In genomic region chrX:140537662-140538061, GRCm38 (mm10) we compare ENCODE assay signal across 9 mouse cellular contexts.
A peak's percentile ranks its signal among the peaks of the same experiment; 100 is the strongest.
DNase-seq lines count a peak whose midpoint lies in the region; ATAC-seq and TF ChIP-seq lines count a peak whose summit lies in the region.
"Had no signal": no experiment of that assay in that cellular context is flagged by ENCODE, and none has a peak within 500 bp of the region (broad histone marks: within the 10 kb centered on the region; RNA-seq: fewer than 3 reads in every experiment).

No protein-coding gene starts in this region.

- peak; percentile 23 to 56 for DNase-seq in urinary bladder, postnatal 36 days (ENCODE audit: low spot score in 2 of 2)
- DNase-seq in urinary bladder, adult 2 months (ENCODE audit: low spot score), result no peak
- DNase-seq in heart, embryonic 10.5 days (ENCODE audit: low spot score), result peak; percentile 90
- DNase-seq in lung, embryonic 14.5 days, result peak; percentile 29
- no peak for DNase-seq in cerebellum, adult 11 months
- DNase-seq in frontal cortex, postnatal 10 days (ENCODE audit: low spot score in 2 of 2), result no peak

- H3K9ac ChIP-seq in lung, embryonic 14.5 days, result no peak overlapping the region
- no peak overlapping the region for H3K9ac ChIP-seq in forebrain, embryonic 12.5 days
- H3K9ac ChIP-seq in midbrain, embryonic 16.5 days (ENCODE audit: low read depth, low read length), result no peak overlapping the region
- H3K9ac ChIP-seq: neural tube, embryonic 13.5 days had no signal

- H3K4me3 ChIP-seq in heart, embryonic 10.5 days, result no peak overlapping the region
- no peak overlapping the region for H3K4me3 ChIP-seq in lung, embryonic 14.5 days (ENCODE audit: low read depth, low read length)
- H3K4me3 ChIP-seq in forebrain, embryonic 12.5 days (replicated peaks), result no peak overlapping the region
- no peak overlapping the region for H3K4me3 ChIP-seq in midbrain, embryonic 16.5 days (ENCODE audit: low read depth, low read length)
- H3K4me3 ChIP-seq: neural tube, embryonic 13.5 days had no signal

- no peak for ATAC-seq in lung, embryonic 14.5 days (ENCODE audit: insufficient read depth)
- ATAC-seq in forebrain, embryonic 12.5 days (ENCODE audit: low FRiP score), result no peak
- ATAC-seq in midbrain, embryonic 16.5 days, result no peak

- no peak overlapping the region for H3K4me2 ChIP-seq in lung, embryonic 14.5 days
- H3K4me2 ChIP-seq in forebrain, embryonic 12.5 days, result no peak overlapping the region
- H3K4me2 ChIP-seq in midbrain, embryonic 16.5 days (ENCODE audit: low read length), result no peak overlapping the region
- H3K4me2 ChIP-seq: neural tube, embryonic 13.5 days had no signal

- peaks cover 8% of the 10 kb centered on the region; the same call in 1 of the 2 replicates for H3K36me3 ChIP-seq in heart, embryonic 10.5 days
- H3K36me3 ChIP-seq in lung, embryonic 14.5 days (ENCODE audit: insufficient read depth), result peaks cover 8% of the 10 kb centered on the region; the same call in 1 of the 2 replicates
- H3K36me3 ChIP-seq in forebrain, embryonic 12.5 days (replicated peaks), result no peaks in the 10 kb centered on the region; the same call in 1 of the 2 replicates
- H3K36me3 ChIP-seq in midbrain, embryonic 16.5 days (ENCODE audit: control insufficient read depth, insufficient read depth, low read length), result no peaks in the 10 kb centered on the region
- H3K36me3 ChIP-seq: neural tube, embryonic 13.5 days had no signal

- H3K9me3 ChIP-seq in heart, embryonic 10.5 days, result no peaks in the 10 kb centered on the region
- H3K9me3 ChIP-seq in lung, embryonic 14.5 days (ENCODE audit: low read depth, low read length), result no peaks in the 10 kb centered on the region
- H3K9me3 ChIP-seq in forebrain, embryonic 12.5 days, result no peaks in the 10 kb centered on the region
- no peaks in the 10 kb centered on the region for H3K9me3 ChIP-seq in midbrain, embryonic 16.5 days (replicated peaks; ENCODE audit: control insufficient read depth, low read length, poor library complexity, severe bottlenecking)
- H3K9me3 ChIP-seq: neural tube, embryonic 13.5 days had no signal

- peaks cover 21% of the 10 kb centered on the region for H3K27me3 ChIP-seq in heart, embryonic 10.5 days (ENCODE audit: insufficient read depth, poor library complexity, severe bottlenecking)
- 0 out of 2 replicates have a peak, but pooled peaks cover 2% of the 10 kb centered on the region for H3K27me3 ChIP-seq in lung, embryonic 14.5 days (ENCODE audit: insufficient read depth, low read length)
- H3K27me3 ChIP-seq in forebrain, embryonic 12.5 days, result peaks cover 63% of the 10 kb centered on the region
- H3K27me3 ChIP-seq in midbrain, embryonic 16.5 days (ENCODE audit: control insufficient read depth, insufficient read depth, low read depth, low read length), result peaks cover 2% of the 10 kb centered on the region; the same call in 1 of the 2 replicates

- H3K4me1 ChIP-seq in heart, embryonic 10.5 days, result no peaks in the 10 kb centered on the region; the same call in 1 of the 2 replicates
- H3K4me1 ChIP-seq in lung, embryonic 14.5 days (ENCODE audit: insufficient read depth), result no peaks in the 10 kb centered on the region
- 0 out of 2 replicates have a peak, but pooled peaks cover 3% of the 10 kb centered on the region for H3K4me1 ChIP-seq in forebrain, embryonic 12.5 days
- peaks cover 5% of the 10 kb centered on the region; the same call in 1 of the 2 replicates for H3K4me1 ChIP-seq in midbrain, embryonic 16.5 days (ENCODE audit: control insufficient read depth, insufficient read depth, low read length)

- 29% methylated on average over 6 of the region's 6 CpGs for WGBS in heart, embryonic 10.5 days
- WGBS in lung, embryonic 14.5 days, result 25% methylated on average over 6 of the region's 6 CpGs
- WGBS in forebrain, embryonic 12.5 days, result 54% methylated on average over 6 of the region's 6 CpGs
- 44% methylated on average over 6 of the region's 6 CpGs for WGBS in midbrain, embryonic 16.5 days

- H3K27ac ChIP-seq in heart, embryonic 10.5 days, result no peak overlapping the region; the same call in 1 of the 2 replicates
- H3K27ac ChIP-seq in lung, embryonic 14.5 days (ENCODE audit: low read depth), result no peak overlapping the region
- no peak overlapping the region for H3K27ac ChIP-seq in forebrain, embryonic 12.5 days
- no peak overlapping the region for H3K27ac ChIP-seq in midbrain, embryonic 16.5 days (ENCODE audit: low read length)
- H3K27ac ChIP-seq: neural tube, embryonic 13.5 days had no signal

- no peak for TF ChIP-seq CTCF in lung, embryonic 14.5 days (IDR thresholded peaks at IDR 0.05; ENCODE audit: low read depth)

Comparison
In these comparisons a context has a peak if more than half of its experiments do, and no peak if none do; other contexts are left out.
1. DNase-seq: peak in urinary bladder, postnatal 36 days (2 of 2), heart, embryonic 10.5 days (single experiment) and lung, embryonic 14.5 days (single experiment); none in urinary bladder, adult 2 months (single experiment), cerebellum, adult 11 months (single experiment) and frontal cortex, postnatal 10 days (0 of 2).